Mouse (Mus musculus): ENCODE data around the gene Spock1.

DNA sequence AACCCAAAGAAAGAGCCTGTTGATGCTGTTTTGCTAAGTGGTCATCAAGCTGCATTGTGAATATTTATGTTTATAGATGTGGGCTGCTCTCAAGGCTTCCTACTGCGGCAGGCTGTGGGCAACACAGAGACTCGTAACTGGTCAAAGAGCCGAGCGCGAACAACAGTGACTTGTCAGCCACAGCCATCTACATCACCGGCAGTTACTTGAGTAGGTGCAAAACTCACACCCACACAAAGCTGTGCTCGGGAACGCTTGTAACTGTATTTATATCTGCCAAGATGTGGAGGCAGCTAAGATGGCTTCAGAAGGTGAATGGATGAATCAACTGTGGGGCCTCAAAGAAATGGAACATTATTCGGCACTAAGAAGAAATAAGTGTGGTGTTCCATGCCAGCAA, 23.9 kb upstream of the Spock1 start:
- no peak for TF ChIP-seq CTCF (IDR thresholded peaks at IDR 0.05; ENCODE audit: insufficient read depth, low read length)
- no peak for TF ChIP-seq POLR2A (IDR thresholded peaks at IDR 0.05; ENCODE audit: borderline replicate concordance, extremely low read depth, low read depth, low read length)

Data from lung, adult 2 months (tissue).